Mouse (Mus musculus) embryonic stem cell, embryonic (primary cell): ENCODE measurements around the gene Lbx1.

Source experiments
- CTCF ChIA-PET, 4 experiments: fragments of 300-600 bp in 2 of 4; fragments of 350-600 bp in 2 of 4; sonication (Branson Sonifier 250); formaldehyde crosslinking; loops; one replicate each; lab custom pipeline; 2022; ENCODE audit warnings: inconsistent platforms in 2 of 4; lab: Charles Lee
- POLR2A ChIA-PET, 4 experiments: fragments of 300-600 bp in 2 of 4; fragments of 350-600 bp in 2 of 4; sonication (Branson Sonifier 250); formaldehyde crosslinking; loops; one replicate each; lab custom pipeline; 2022; ENCODE audit warnings: antibody characterized with exemption in 4 of 4, inconsistent platforms in 1 of 4; lab: Charles Lee

Gene Lbx1

GRCm38 (mm10) chr19:45237665-45238209 is 2.1 kb upstream of the Lbx1 start:
- ChIA-PET POLR2A (interaction anchor here in 1 of 4 experiments (1.0 to 1.6 kb wide), 2 partner anchors 58 to 82 kb away, joined by 3 to 4 read pairs; no protein-coding TSS in a partner anchor), CTCF (interaction anchor here in 1 of 4 experiments (0.6 kb wide), 1 partner anchor 61 kb away, joined by 3 read pairs; no protein-coding TSS in a partner anchor)

- CTCF ChIA-PET, result interaction anchor here in 3 of 4 experiments (0.6 to 1.6 kb wide), 3 partner anchors 62 to 308 kb away, joined by 3 to 6 read pairs (median 3); no protein-coding TSS in a partner anchor
- POLR2A ChIA-PET, result interaction anchor here in 2 of 4 experiments (0.9 to 1.6 kb wide), 4 partner anchors 46 to 82 kb away, joined by 3 to 4 read pairs (median 4); no protein-coding TSS in a partner anchor
Measured at GRCm38 (mm10) chr19:45237099-45237498, 1.5 kb upstream of the Lbx1 start.

GRCm38 (mm10) chr19:45236363-45236942 is 841 bp upstream of the Lbx1 start:
- ChIA-PET CTCF (interaction anchor here (0.6 to 1.6 kb wide), 6 partner anchors 8 to 768 kb away, joined by 3 to 6 read pairs (median 3); no protein-coding TSS in a partner anchor), POLR2A (interaction anchor here in 3 of 4 experiments (0.5 to 1.6 kb wide), 11 partner anchors 9 to 1135 kb away, joined by 3 to 5 read pairs (median 4); partner anchors contain the start of gene Mgea5 (in 1 of the 3))

- POLR2A ChIA-PET, result interaction anchor here in 1 of 4 experiments (0.7 to 1.0 kb wide), 2 partner anchors 27 to 548 kb away, joined by 3 read pairs; partner anchors contain the start of gene Mgea5
Measured at GRCm38 (mm10) chr19:45235331-45235741, 276 bp downstream of the Lbx1 start.

GRCm38 (mm10) chr19:45234771-45235231 is 811 bp downstream of the Lbx1 start:
- ChIA-PET CTCF (interaction anchor here in 1 of 4 experiments (0.5 kb wide), 1 partner anchor 23 kb away, joined by 3 read pairs; no protein-coding TSS in a partner anchor), POLR2A (interaction anchor here in 1 of 4 experiments (0.9 to 1.1 kb wide), 2 partner anchors 14 to 83 kb away, joined by 3 read pairs; no protein-coding TSS in a partner anchor)

More at GRCm38 (mm10) chr19:45235331-45235741, 276 bp downstream of the Lbx1 start:
- CTCF ChIA-PET, result interaction anchor here in 3 of 4 experiments (0.5 to 1.6 kb wide), 6 partner anchors 9 to 310 kb away, joined by 3 to 6 read pairs (median 3); no protein-coding TSS in a partner anchor

- POLR2A ChIA-PET, result interaction anchor here in 2 of 4 experiments (0.9 to 1.5 kb wide), 5 partner anchors 14 to 311 kb away, joined by 3 read pairs; no protein-coding TSS in a partner anchor
- CTCF ChIA-PET, result no interaction called here
Measured at GRCm38 (mm10) chr19:45234191-45234770, 1.3 kb downstream of the Lbx1 start.

- ChIA-PET POLR2A (interaction anchor here in 2 of 4 experiments (1.1 to 1.5 kb wide), 4 partner anchors 13 to 312 kb away, joined by 3 read pairs; no protein-coding TSS in a partner anchor), CTCF (interaction anchor here in 2 of 4 experiments (0.5 to 1.6 kb wide), 2 partner anchors 201 to 312 kb away, joined by 3 read pairs; no protein-coding TSS in a partner anchor)
Measured at GRCm38 (mm10) chr19:45233496-45234127, 2.0 kb downstream of the Lbx1 start.

GRCm38 (mm10) chr19:45232443-45233410 is 2.9 kb downstream of the Lbx1 start:
- CTCF ChIA-PET, result interaction anchor here in 3 of 4 experiments (0.5 to 1.6 kb wide), 3 partner anchors 200 to 313 kb away, joined by 3 read pairs; no protein-coding TSS in a partner anchor
- POLR2A ChIA-PET, result interaction anchor here in 2 of 4 experiments (0.6 to 1.5 kb wide), 7 partner anchors 12 to 312 kb away, joined by 3 to 4 read pairs (median 3); no protein-coding TSS in a partner anchor

- CTCF ChIA-PET, result interaction anchor here in 2 of 4 experiments (0.6 to 1.6 kb wide), 2 partner anchors 218 to 313 kb away, joined by 3 read pairs; no protein-coding TSS in a partner anchor
- POLR2A ChIA-PET, result interaction anchor here in 2 of 4 experiments (0.6 to 1.0 kb wide), 3 partner anchors 26 to 233 kb away, joined by 3 to 4 read pairs (median 3); no protein-coding TSS in a partner anchor
Measured at GRCm38 (mm10) chr19:45232036-45232410, 3.6 kb downstream of the Lbx1 start.

GRCm38 (mm10) chr19:45231383-45232035 is 4.1 kb downstream of the Lbx1 start:
- POLR2A ChIA-PET, result no interaction called here

GRCm38 (mm10) chr19:45230848-45231382 is 4.7 kb downstream of the Lbx1 start:
- ChIA-PET POLR2A (interaction anchor here in 1 of 4 experiments (0.6 to 0.8 kb wide), 2 partner anchors 79 to 329 kb away, joined by 3 read pairs; partner anchors contain the start of genes Gm17018 and Poll), CTCF (interaction anchor here in 2 of 4 experiments (0.6 to 1.7 kb wide), 6 partner anchors 10 to 475 kb away, joined by 3 to 4 read pairs (median 3); partner anchors contain the start of gene Pax2 (in 1 of the 2))

More at GRCm38 (mm10) chr19:45231383-45232035, 4.1 kb downstream of the Lbx1 start:
- CTCF ChIA-PET, result interaction anchor here in 1 of 4 experiments (0.9 kb wide), 1 partner anchor 476 kb away, joined by 3 read pairs; the partner anchor contains the start of gene Pax2

- POLR2A ChIA-PET, result interaction anchor here in 1 of 4 experiments (0.6 to 0.8 kb wide), 2 partner anchors 79 to 330 kb away, joined by 3 read pairs; partner anchors contain the start of genes Gm17018 and Poll
- CTCF ChIA-PET, result interaction anchor here in 3 of 4 experiments (0.6 to 1.7 kb wide), 8 partner anchors 10 to 1624 kb away, joined by 3 to 7 read pairs (median 3); no protein-coding TSS in a partner anchor
Measured at GRCm38 (mm10) chr19:45230201-45230611, 5.4 kb downstream of the Lbx1 start.

- ChIA-PET POLR2A (interaction anchor here in 2 of 4 experiments (0.7 kb wide), 2 partner anchors 97 to 316 kb away, joined by 3 to 4 read pairs; no protein-coding TSS in a partner anchor), CTCF (interaction anchor here in 3 of 4 experiments (0.6 to 1.7 kb wide), 7 partner anchors 9 to 269 kb away, joined by 3 read pairs; no protein-coding TSS in a partner anchor)
Measured at GRCm38 (mm10) chr19:45229378-45230135, 6.1 kb downstream of the Lbx1 start.

GRCm38 (mm10) chr19:45228781-45229180 is 6.8 kb downstream of the Lbx1 start:
- POLR2A ChIA-PET, result interaction anchor here in 1 of 4 experiments (0.7 kb wide), 1 partner anchor 317 kb away, joined by 3 read pairs; no protein-coding TSS in a partner anchor
- CTCF ChIA-PET, result interaction anchor here in 2 of 4 experiments (0.6 to 0.9 kb wide), 2 partner anchors 12 to 52 kb away, joined by 3 read pairs; no protein-coding TSS in a partner anchor
